Mouse (Mus musculus) hindbrain, embryonic 10.5 days (tissue): ENCODE data around the gene Rad1. TPM values are rescaled to one million over a fixed set of nuclear protein-coding genes. Genes with fewer than 3 reads are reported as not detected.
"Not testable (repeated sequence)": the region's sequence is repeated elsewhere in the genome, so short reads cannot be mapped to it uniquely, and the experiment has no call there.

Experiments used
- DNase-seq: peaks from one replicate; pipeline ENCODE4 v3.0.0-alpha.2; 2017; ENCODE audit warnings: low spot score
- H3K27ac ChIP-seq: fragments of 300-500 bp; sonication (generic); 2 replicates; pipeline ENCODE4 v1.5.1; 2016; ENCODE audit warnings: mild to moderate bottlenecking, moderate library complexity
- H3K27me3 ChIP-seq: fragments of 300-500 bp; sonication (generic); 2 replicates; pipeline ENCODE4 v1.6.1; 2016; ENCODE audit warnings: mild to moderate bottlenecking; ENCODE audit not compliant: poor library complexity, insufficient read depth, severe bottlenecking
- H3K36me3 ChIP-seq: fragments of 300-500 bp; sonication (generic); 2 replicates; pipeline ENCODE4 v1.6.1; 2016; ENCODE audit warnings: mild to moderate bottlenecking, moderate library complexity
- H3K4me1 ChIP-seq: fragments of 300-500 bp; sonication (generic); replicated peaks from 2 replicates; pipeline ENCODE4 v1.6.1; 2016; ENCODE audit warnings: mild to moderate bottlenecking
- H3K4me3 ChIP-seq: fragments of 300-500 bp; sonication (generic); 2 replicates; pipeline ENCODE4 v1.5.1; 2016; ENCODE audit warnings: mild to moderate bottlenecking, moderate library complexity
- H3K9me3 ChIP-seq: fragments of 300-500 bp; sonication (generic); 2 replicates; pipeline ENCODE4 v1.6.1; 2016; ENCODE audit warnings: mild to moderate bottlenecking, moderate library complexity
- WGBS: fragments of 180-500 bp; shearing (Covaris S2); methylation state at CpG from one replicate; pipeline ENCODE4 v1.1.7; 2016; 5-methylcytosine and 5-hydroxymethylcytosine counted together
- polyA plus RNA-seq: library from polyadenylated mRNA; unstranded; fragments of >200 nt; fragmentation: Nextera tagmentation; extraction: Ambion mirVana; gene quantifications from 2 replicates; pipeline ENCODE4 v1.2.1, GENCODE M21; 2016

Rad1 gene
- polyA plus RNA-seq, 1 experiment from 2014 or later = 44.3 TPM

- DNase-seq, H3K4me1 ChIP-seq, H3K4me3 ChIP-seq, H3K27ac ChIP-seq, H3K27me3 ChIP-seq, H3K9me3 ChIP-seq, H3K36me3 ChIP-seq: not testable (repeated sequence)
- WGBS = 89% methylated on average over 10 of the region's 10 CpGs
These were observed 47.5 kb downstream of the Rad1 start for GRCm38 (mm10) chr15:10533361-10533760.

GRCm38 (mm10) chr15:10534591-10534990, 48.8 kb downstream of the Rad1 start:
- H3K4me1 ChIP-seq = no peaks in the 10 kb centered on the region
- H3K27me3 ChIP-seq = no peaks in the 10 kb centered on the region
- H3K9me3 ChIP-seq = no peaks in the 10 kb centered on the region
- no peak overlapping the region for H3K4me3 ChIP-seq
- 87% methylated on average over 5 of the region's 5 CpGs for WGBS
- DNase-seq = no peak
- no peaks in the 10 kb centered on the region for H3K36me3 ChIP-seq
- H3K27ac ChIP-seq = no peak overlapping the region

- WGBS = 81% methylated on average over 7 of the region's 7 CpGs
These were observed 50.2 kb downstream of the Rad1 start for GRCm38 (mm10) chr15:10535969-10536368.

GRCm38 (mm10) chr15:10540271-10541088, 54.7 kb downstream of the Rad1 start:
- Histone ChIP-seq H3K9me3 (no peaks in the 10 kb centered on the region), H3K4me3 (no peak overlapping the region), H3K4me1 (no peaks in the 10 kb centered on the region), H3K36me3 (no peaks in the 10 kb centered on the region), H3K27ac (no peak overlapping the region), H3K27me3 (no peaks in the 10 kb centered on the region)
- WGBS = 78% methylated on average over 16 of the region's 16 CpGs
- no peak for DNase-seq

More at GRCm38 (mm10) chr15:10535969-10536368, 50.2 kb downstream of the Rad1 start:
- Histone ChIP-seq H3K4me3 (no peak overlapping the region), H3K9me3 (no peaks in the 10 kb centered on the region), H3K4me1 (no peaks in the 10 kb centered on the region), H3K27me3 (no peaks in the 10 kb centered on the region), H3K27ac (no peak overlapping the region), H3K36me3 (no peaks in the 10 kb centered on the region)
- no peak for DNase-seq

Other genes starting within 250 kb of the Rad1 start
- not detected in 2 replicates for gene Gm21973, start 160.6 kb upstream of the Rad1 start, polyA plus RNA-seq
- gene Agxt2, start 127.5 kb upstream of the Rad1 start, polyA plus RNA-seq = not detected in 2 replicates
- 10.6 and 13.9 TPM in 2 replicates for gene Dnajc21, start 15.5 kb upstream of the Rad1 start, polyA plus RNA-seq
- gene Brix1, start 71 bp upstream of the Rad1 start, polyA plus RNA-seq = 113 and 115 TPM in 2 replicates
- not detected in 2 replicates for gene Ttc23l, start 72.7 kb downstream of the Rad1 start, polyA plus RNA-seq
- 72.2 and 77.9 TPM in 2 replicates for gene Rai14, start 228.6 kb downstream of the Rad1 start, polyA plus RNA-seq